In genomic region chr16:22725261-22725660, GRCm38 (mm10) we compare ENCODE assay signal across 15 mouse cellular contexts.
DNase-seq lines count a peak whose midpoint lies in the region; ATAC-seq lines count a peak whose summit lies in the region.
"Had no signal": no experiment of that assay in that cellular context is flagged by ENCODE, and none has a peak within 500 bp of the region (broad histone marks: within the 10 kb centered on the region; RNA-seq: fewer than 3 reads in every experiment).

No protein-coding gene starts in this region.

- peak overlapping the region; percentile 81 for H3K27ac ChIP-seq in brown adipose tissue, adult 24 weeks (replicated peaks; ENCODE audit: low read depth, low read length)
- H3K27ac ChIP-seq in kidney, embryonic 16.5 days (ENCODE audit: low read length): no peak overlapping the region
- H3K27ac ChIP-seq: forebrain, embryonic 15.5 days; heart, embryonic 15.5 days; left cerebral cortex, adult 2 months; stomach, postnatal 0 days had no signal

- peak; percentile 31; the same call in 1 of the 2 replicates for ATAC-seq in frontal cortex, adult (ENCODE audit: low TSS enrichment)
- no peak for ATAC-seq in kidney, embryonic 16.5 days (ENCODE audit: low FRiP score, low TSS enrichment)
- ATAC-seq: forebrain, embryonic 15.5 days; Patski had no signal

- H3K9ac ChIP-seq in kidney, embryonic 16.5 days (replicated peaks; ENCODE audit: low read length): no peak overlapping the region
- H3K9ac ChIP-seq: forebrain, embryonic 15.5 days; heart, embryonic 15.5 days had no signal

- WGBS in kidney, embryonic 16.5 days: 89% methylated on average over 3 of the region's 3 CpGs

- H3K9me3 ChIP-seq in kidney, embryonic 16.5 days (ENCODE audit: low read length): no peaks in the 10 kb centered on the region
- H3K9me3 ChIP-seq: forebrain, embryonic 15.5 days; heart, embryonic 15.5 days had no signal

- intact Hi-C loops in heart, postnatal 36 days (cut with DNase I): no loop called here

- H3K4me3 ChIP-seq in brown adipose tissue, adult 24 weeks (ENCODE audit: insufficient read depth, low read depth, low read length): no peak overlapping the region
- no peak overlapping the region for H3K4me3 ChIP-seq in kidney, embryonic 16.5 days (ENCODE audit: low read length)
- H3K4me3 ChIP-seq: forebrain, embryonic 15.5 days; heart, embryonic 15.5 days; left cerebral cortex, adult 2 months had no signal

- DNase-seq in frontal cortex, postnatal 25 days (ENCODE audit: low spot score in 2 of 2): no peak
- peak; percentile 19 for DNase-seq in right cerebral cortex, adult 18-20 months
- DNase-seq in right cerebral cortex, postnatal 10 days (ENCODE audit: low spot score in 2 of 2): no peak
- peak; percentile 25 to 32 for DNase-seq in heart, postnatal 36 days
- no peak for DNase-seq in lung, postnatal 14 days
- DNase-seq: midbrain, embryonic 14.5 days; right cerebral cortex, postnatal 4 days had no signal

- H3K27me3 ChIP-seq in kidney, embryonic 16.5 days (ENCODE audit: insufficient read depth, low read length): no peaks in the 10 kb centered on the region
- H3K27me3 ChIP-seq: forebrain, embryonic 15.5 days; heart, embryonic 15.5 days; Patski had no signal

- peaks cover 6% of the 10 kb centered on the region; the same call in 1 of the 2 replicates for H3K4me1 ChIP-seq in brown adipose tissue, adult 24 weeks (ENCODE audit: control insufficient read depth, insufficient read depth, insufficient read length, low read length)
- H3K4me1 ChIP-seq in kidney, embryonic 16.5 days (ENCODE audit: insufficient read depth, low read length): no peaks in the 10 kb centered on the region
- H3K4me1 ChIP-seq: forebrain, embryonic 15.5 days; heart, embryonic 15.5 days had no signal

- no peaks in the 10 kb centered on the region for H3K36me3 ChIP-seq in kidney, embryonic 16.5 days (ENCODE audit: insufficient read depth, low read length)
- H3K36me3 ChIP-seq: forebrain, embryonic 15.5 days; heart, embryonic 15.5 days had no signal

- H3K4me2 ChIP-seq in kidney, embryonic 16.5 days (replicated peaks; ENCODE audit: low read depth, low read length): no peak overlapping the region
- H3K4me2 ChIP-seq: forebrain, embryonic 15.5 days; heart, embryonic 15.5 days had no signal

Comparison
In these comparisons a context has a peak if more than half of its experiments do, and no peak if none do; other contexts are left out.
1. DNase-seq: peak in right cerebral cortex, adult 18-20 months (single experiment) and heart, postnatal 36 days (2 of 2); none in frontal cortex, postnatal 25 days (0 of 2), right cerebral cortex, postnatal 10 days (0 of 2) and lung, postnatal 14 days (single experiment).